Comparison of ENCODE assay signal across 33 mouse cellular contexts in genomic region chr9:78372827-78373504, GRCm38 (mm10). TPM values are rescaled to one million over a fixed set of nuclear protein-coding genes. Genes with fewer than 3 reads are reported as not detected.
DNase-seq lines count a peak whose midpoint lies in the region; ATAC-seq and TF ChIP-seq lines count a peak whose summit lies in the region.
"Had no signal": no experiment of that assay in that cellular context is flagged by ENCODE, and none has a peak within 500 bp of the region (broad histone marks: within the 10 kb centered on the region; RNA-seq: fewer than 3 reads in every experiment).

No protein-coding gene starts in this region.

- peak overlapping the region; percentile 64 for H3K9ac ChIP-seq in ES-E14 (ENCODE audit: insufficient read depth, low read depth, low read length, poor library complexity, severe bottlenecking)
- H3K9ac ChIP-seq in kidney, embryonic 15.5 days: no peak overlapping the region
- H3K9ac ChIP-seq: forebrain, embryonic 13.5 days; heart, embryonic 13.5 days; hindbrain, embryonic 14.5 days had no signal

- in situ Hi-C loops in ES-E14 (cut with MboI; ENCODE audit: low sequenced_read_pairs in 2 of 2, unreplicated experiment in 2 of 2): no loop called here

- no peak for TF ChIP-seq CTCF in E14TG2a.4 (conservative IDR thresholded peaks at IDR 0.05; ENCODE audit: low read length)
- no peak for TF ChIP-seq CTCF in layer of hippocampus, adult 2 months (conservative IDR thresholded peaks at IDR 0.05)

- H3K4me2 ChIP-seq in kidney, embryonic 15.5 days: no peak overlapping the region
- H3K4me2 ChIP-seq: forebrain, embryonic 13.5 days; heart, embryonic 13.5 days; hindbrain, embryonic 14.5 days had no signal

- no peaks in the 10 kb centered on the region for H3K27me3 ChIP-seq in E14TG2a.4 (ENCODE audit: insufficient read depth, low read length)
- peaks cover 5% of the 10 kb centered on the region; the same call in 1 of the 2 replicates for H3K27me3 ChIP-seq in kidney, embryonic 15.5 days
- H3K27me3 ChIP-seq: forebrain, embryonic 13.5 days had no signal

- DNase-seq in 3T3-L1 (ENCODE audit: low read depth, low spot score) (peak; percentile 15), ES-E14 (ENCODE audit: low read depth, low spot score) (no peak)
- DNase-seq in layer of hippocampus, adult 2 months (ENCODE audit: low spot score in 2 of 2): no peak
- no peak for DNase-seq in retina, embryonic 14.5 days (ENCODE audit: low spot score)
- DNase-seq: adrenal gland, adult 8-10 months; adrenal gland, postnatal 25 days; cerebellum, adult 11-12 months; cerebellum, adult 8-10 months; cerebellum, postnatal 14 days; gastrocnemius, postnatal 10 days; gastrocnemius, postnatal 36 days; heart, adult 2 months; heart, postnatal 14 days; heart, postnatal 4 days had no signal

- H3K9me3 ChIP-seq in E14TG2a.4 (ENCODE audit: low read length) (no peaks in the 10 kb centered on the region), ES-E14 (ENCODE audit: control insufficient read depth, insufficient read depth, low read depth, low read length) (no peaks in the 10 kb centered on the region)
- H3K9me3 ChIP-seq in kidney, embryonic 15.5 days (replicated peaks): no peaks in the 10 kb centered on the region
- H3K9me3 ChIP-seq: forebrain, embryonic 10.5 days; forebrain, embryonic 13.5 days; G1E; heart, embryonic 10.5 days; heart, embryonic 13.5 days had no signal

- H3K36me3 ChIP-seq in E14TG2a.4 (ENCODE audit: insufficient read depth, low read length) (peaks cover 8% of the 10 kb centered on the region), ES-E14 (ENCODE audit: control insufficient read depth, insufficient read depth, low read length, poor library complexity, severe bottlenecking) (no peaks in the 10 kb centered on the region)
- no peaks in the 10 kb centered on the region for H3K36me3 ChIP-seq in kidney, embryonic 15.5 days
- H3K36me3 ChIP-seq: forebrain, embryonic 10.5 days; G1E; heart, embryonic 10.5 days; heart, embryonic 13.5 days had no signal

- ATAC-seq in kidney, embryonic 15.5 days (replicated peaks; ENCODE audit: low FRiP score): no peak
- ATAC-seq: activated CD4-positive, CD25-positive, alpha-beta regulatory T cell, adult 4 months; forebrain, embryonic 13.5 days; forebrain, embryonic 16.5 days; hindbrain, postnatal 0 days; inflammation-experienced regulatory T-cells, adult 6 months had no signal

- H3K4me1 ChIP-seq in E14TG2a.4 (replicated peaks; ENCODE audit: low read depth, low read length): peaks cover 92% of the 10 kb centered on the region
- peaks cover 14 to 18% of the 10 kb centered on the region in 2 experiments for H3K4me1 ChIP-seq in ES-E14 (ENCODE audit: control insufficient read depth in 2 of 2, insufficient read depth in 2 of 2, low read length in 2 of 2, poor library complexity in 1 of 2)
- H3K4me1 ChIP-seq in kidney, embryonic 15.5 days: peaks cover 4% of the 10 kb centered on the region

- H3K4me3 ChIP-seq in E14TG2a.4 (replicated peaks; ENCODE audit: low read length) (0 out of 2 replicates have a peak overlapping the region, but pooled peaks have one; percentile 1), ES-E14 (ENCODE audit: insufficient read depth in 1 of 2, low read depth in 1 of 2, low read length in 2 of 2, poor library complexity in 1 of 2, severe bottlenecking in 1 of 2) (no peak overlapping the region)
- H3K4me3 ChIP-seq in layer of hippocampus, adult 2 months: no peak overlapping the region
- no peak overlapping the region for H3K4me3 ChIP-seq in kidney, embryonic 15.5 days (replicated peaks)
- H3K4me3 ChIP-seq: forebrain, embryonic 10.5 days; forebrain, embryonic 13.5 days; heart, adult 2 months; heart, embryonic 10.5 days; heart, embryonic 13.5 days had no signal

- 83% methylated on average over 10 of the region's 10 CpGs for WGBS in kidney, embryonic 15.5 days

- H3K27ac ChIP-seq in ES-E14 (ENCODE audit: insufficient read depth, low read depth, low read length, poor library complexity, severe bottlenecking): peak overlapping the region; percentile 96
- H3K27ac ChIP-seq in layer of hippocampus, adult 2 months: no peak overlapping the region
- H3K27ac ChIP-seq in kidney, embryonic 15.5 days: no peak overlapping the region
- H3K27ac ChIP-seq: forebrain, embryonic 10.5 days; forebrain, embryonic 13.5 days; heart, adult 2 months; heart, embryonic 10.5 days; heart, embryonic 13.5 days; hindbrain, embryonic 14.5 days; hindbrain, postnatal 0 days had no signal

TF ChIP-seq in ES-E14, 5 proteins besides CTCF, POLR2A, EP300 and RAD21:
- peak; percentile 13; the same call in 1 of the 2 replicates for TF ChIP-seq ZNF384 (IDR thresholded peaks at IDR 0.05; ENCODE audit: low read depth, low read length)
- no peak for TF ChIP-seq HCFC1 (IDR thresholded peaks at IDR 0.05; ENCODE audit: borderline replicate concordance, insufficient read depth, low read length)
- no peak for TF ChIP-seq ZC3H11A (IDR thresholded peaks at IDR 0.05; ENCODE audit: borderline replicate concordance, low read depth, low read length)
TF ChIP-seq in ES-E14: peak in this region for 1.

RNA-seq across cellular contexts. Expression of gene Dppa5a, which starts 5.0 kb away (rescaled TPM):
- total RNA-seq in ES-E14 (2012; rRNA removed): 2,580 and 3,190 TPM in 2 replicates
- total RNA-seq in layer of hippocampus, adult 2 months (2021): not detected
- polyA plus RNA-seq in kidney, embryonic 15.5 days (2015; fragmentation: Nextera tagmentation; extraction: Ambion mirVana): not detected in 2 replicates
- total RNA-seq: adrenal gland, adult 8-10 months; adrenal gland, postnatal 25 days; G1E; gastrocnemius, adult 18-20 months; gastrocnemius, postnatal 10 days; gastrocnemius, postnatal 36 days; granulocyte monocyte progenitor cell, adult 5-6 weeks; heart, adult 2 months; heart, postnatal 14 days; heart, postnatal 4 days had no signal
- polyA plus RNA-seq: activated CD4-positive, CD25-positive, alpha-beta regulatory T cell, adult 4 months; embryonic facial prominence, embryonic 11.5 days; embryonic facial prominence, embryonic 14.5 days; forebrain, embryonic 10.5 days; G1E; heart, adult 2 months; heart, embryonic 10.5 days; heart, embryonic 13.5 days; heart, embryonic 16.5 days; inflammation-experienced regulatory T-cells, adult 6 months had no signal

RNA-seq across cellular contexts. Expression of gene Ooep, which starts 5.6 kb away (rescaled TPM):
- 31.2 and 35.3 TPM in 2 replicates for total RNA-seq in ES-E14 (2012; rRNA removed)
- under 1 TPM in 1 of 2 experiments, not detected in 1; 0.17 TPM for total RNA-seq in layer of hippocampus, adult 2 months (2021)
- 1.3 and 1.9 TPM in 2 replicates for polyA plus RNA-seq in kidney, embryonic 15.5 days (2015; fragmentation: Nextera tagmentation; extraction: Ambion mirVana)
- total RNA-seq: adrenal gland, adult 8-10 months; adrenal gland, postnatal 25 days; G1E; gastrocnemius, adult 18-20 months; gastrocnemius, postnatal 36 days; granulocyte monocyte progenitor cell, adult 5-6 weeks; heart, adult 2 months; heart, postnatal 14 days; heart, postnatal 4 days had no signal
- polyA plus RNA-seq: G1E; heart, adult 2 months; inflammation-experienced regulatory T-cells, adult 6 months had no signal

RNA-seq across cellular contexts. Expression of gene Gsta2, which starts 17.4 kb away (rescaled TPM):
- total RNA-seq in ES-E14 (2012; rRNA removed): not detected in 2 replicates
- not detected for total RNA-seq in layer of hippocampus, adult 2 months (2021)
- polyA plus RNA-seq in kidney, embryonic 15.5 days (2015; fragmentation: Nextera tagmentation; extraction: Ambion mirVana): 41.3 and 45.0 TPM in 2 replicates
- total RNA-seq: G1E; gastrocnemius, postnatal 10 days; gastrocnemius, postnatal 36 days; granulocyte monocyte progenitor cell, adult 5-6 weeks; heart, postnatal 14 days; heart, postnatal 4 days; hindbrain, postnatal 0 days had no signal
- polyA plus RNA-seq: activated CD4-positive, CD25-positive, alpha-beta regulatory T cell, adult 4 months; brain, embryonic 14.5 days; embryonic facial prominence, embryonic 11.5 days; forebrain, embryonic 10.5 days; forebrain, embryonic 13.5 days; forebrain, embryonic 16.5 days; G1E; heart, embryonic 10.5 days; heart, embryonic 13.5 days; hindbrain, embryonic 11.5 days; hindbrain, embryonic 14.5 days; hindbrain, postnatal 0 days; inflammation-experienced regulatory T-cells, adult 6 months had no signal

RNA-seq across cellular contexts. Expression of gene Ddx43, which starts 22.6 kb away (rescaled TPM):
- 4.3 and 5.0 TPM in 2 replicates for total RNA-seq in ES-E14 (2012; rRNA removed)
- total RNA-seq in layer of hippocampus, adult 2 months (2021): not detected
- 0.22 and 0.31 TPM in 2 replicates for polyA plus RNA-seq in kidney, embryonic 15.5 days (2015; fragmentation: Nextera tagmentation; extraction: Ambion mirVana)
- total RNA-seq: adrenal gland, adult 8-10 months; adrenal gland, postnatal 25 days; gastrocnemius, adult 18-20 months; gastrocnemius, postnatal 10 days; gastrocnemius, postnatal 36 days; granulocyte monocyte progenitor cell, adult 5-6 weeks; heart, adult 2 months; heart, postnatal 14 days; heart, postnatal 4 days; hindbrain, postnatal 0 days had no signal
- polyA plus RNA-seq: embryonic facial prominence, embryonic 11.5 days; G1E; heart, adult 2 months had no signal

RNA-seq across cellular contexts. Expression of gene Omt2b, which starts 45.6 kb away (rescaled TPM):
- total RNA-seq in ES-E14 (2012; rRNA removed): not detected in 2 replicates
- total RNA-seq in layer of hippocampus, adult 2 months (2021): not detected
- polyA plus RNA-seq in kidney, embryonic 15.5 days (2015; fragmentation: Nextera tagmentation; extraction: Ambion mirVana): not detected in 2 replicates
- total RNA-seq: adrenal gland, adult 8-10 months; adrenal gland, postnatal 25 days; G1E; gastrocnemius, adult 18-20 months; gastrocnemius, postnatal 10 days; gastrocnemius, postnatal 36 days; granulocyte monocyte progenitor cell, adult 5-6 weeks; heart, adult 2 months; heart, postnatal 14 days; heart, postnatal 4 days; hindbrain, postnatal 0 days had no signal
- polyA plus RNA-seq: activated CD4-positive, CD25-positive, alpha-beta regulatory T cell, adult 4 months; brain, embryonic 14.5 days; embryonic facial prominence, embryonic 11.5 days; embryonic facial prominence, embryonic 14.5 days; forebrain, embryonic 10.5 days; forebrain, embryonic 13.5 days; forebrain, embryonic 16.5 days; heart, adult 2 months; heart, embryonic 10.5 days; heart, embryonic 13.5 days; heart, embryonic 16.5 days; hindbrain, embryonic 11.5 days; hindbrain, embryonic 14.5 days; hindbrain, postnatal 0 days; inflammation-experienced regulatory T-cells, adult 6 months had no signal

Comparison
In these comparisons a context has a peak if more than half of its experiments do, and no peak if none do; other contexts are left out.
1. RNA of gene Dppa5a, which starts 5.0 kb away (total RNA-seq): 2,580 to 3,190 TPM in ES-E14; not detected in layer of hippocampus, adult 2 months; every median in the first group is over 1,000 times any median in the second.
2. RNA of gene Ooep, which starts 5.6 kb away (total RNA-seq): 31.2 to 35.3 TPM in ES-E14; 0.17 TPM in layer of hippocampus, adult 2 months; every median in the first group is over 10 times any median in the second.